Mouse (Mus musculus): ENCODE results near the gene Fgfr2. TPM values are rescaled to one million over a fixed set of nuclear protein-coding genes. Genes with fewer than 3 reads are reported as not detected.

The Fgfr2 gene
- polyA plus RNA-seq, 1 experiment = 114 TPM

DNA sequence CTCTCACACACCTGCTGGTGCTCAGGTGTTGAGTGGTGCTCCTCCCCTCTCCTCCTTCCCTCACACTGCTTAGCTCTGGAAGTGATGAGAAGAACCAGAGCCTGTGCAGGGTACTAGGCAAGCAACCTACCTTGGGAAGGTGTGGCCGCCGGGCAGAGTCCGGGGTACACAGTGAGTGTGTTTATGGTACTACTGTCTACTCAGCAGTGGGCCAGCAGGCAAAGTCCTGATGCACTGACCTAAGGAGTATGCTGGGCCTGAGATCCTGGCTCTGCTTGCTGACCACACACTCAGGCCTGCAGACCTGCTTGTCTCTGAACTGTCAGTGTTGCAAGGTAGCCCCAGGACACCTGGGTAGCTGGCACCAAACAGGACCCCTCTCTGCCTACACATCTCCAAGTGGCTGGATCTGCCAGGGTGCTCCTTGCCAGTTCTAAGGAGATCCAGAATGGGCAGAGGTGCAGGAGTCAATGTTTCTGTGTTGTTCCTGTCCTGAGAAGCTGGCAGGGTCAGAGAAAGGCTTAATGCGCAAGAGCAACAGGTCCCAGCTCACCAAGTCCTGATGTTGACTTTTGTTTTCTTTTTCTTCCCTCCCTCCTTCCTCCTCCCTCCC is 2488.8 kb downstream of the Fgfr2 start:
- TF ChIP-seq CTCF (IDR thresholded peaks at IDR 0.05; ENCODE audit: insufficient read depth, low read length) = no peak
- TF ChIP-seq POLR2A (IDR thresholded peaks at IDR 0.05; ENCODE audit: borderline replicate concordance, extremely low read depth, low read depth, low read length) = no peak
- DNase-seq = no peak
- 87% methylated on average over 4 of the region's 4 CpGs for WGBS
- Histone ChIP-seq H3K4me1 (ENCODE audit: control insufficient read depth, insufficient read depth, low read length) (peaks cover 2% of the 10 kb centered on the region), H3K4me3 (replicated peaks; ENCODE audit: extremely low read depth, low read depth, low read length) (no peak overlapping the region)

DNA sequence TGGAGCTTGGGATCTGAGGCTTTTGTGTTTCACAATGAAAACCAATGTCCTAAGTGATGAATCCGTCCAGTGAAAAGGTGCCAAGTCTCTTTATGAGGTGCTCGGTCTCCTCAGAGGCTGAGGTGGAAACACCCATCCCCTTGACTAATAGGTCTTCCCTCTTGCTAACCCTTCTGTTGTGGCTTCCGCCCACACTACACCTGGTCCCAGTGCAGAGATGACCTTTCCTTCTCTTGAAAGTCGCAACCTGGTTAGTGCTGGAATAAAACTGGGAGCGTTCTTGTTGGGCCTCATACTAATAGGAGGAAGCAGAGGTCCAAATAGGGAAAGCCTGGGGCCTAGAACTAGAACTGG is 2490.8 kb downstream of the Fgfr2 start:
- TF ChIP-seq CTCF (IDR thresholded peaks at IDR 0.05; ENCODE audit: insufficient read depth, low read length) (no peak), POLR2A (IDR thresholded peaks at IDR 0.05; ENCODE audit: borderline replicate concordance, extremely low read depth, low read depth, low read length) (no peak)
- 91% methylated on average over 5 of the region's 5 CpGs for WGBS
- Histone ChIP-seq H3K4me1 (ENCODE audit: control insufficient read depth, insufficient read depth, low read length) (peaks cover 2% of the 10 kb centered on the region), H3K4me3 (replicated peaks; ENCODE audit: extremely low read depth, low read depth, low read length) (no peak overlapping the region)
- no peak for DNase-seq

DNA sequence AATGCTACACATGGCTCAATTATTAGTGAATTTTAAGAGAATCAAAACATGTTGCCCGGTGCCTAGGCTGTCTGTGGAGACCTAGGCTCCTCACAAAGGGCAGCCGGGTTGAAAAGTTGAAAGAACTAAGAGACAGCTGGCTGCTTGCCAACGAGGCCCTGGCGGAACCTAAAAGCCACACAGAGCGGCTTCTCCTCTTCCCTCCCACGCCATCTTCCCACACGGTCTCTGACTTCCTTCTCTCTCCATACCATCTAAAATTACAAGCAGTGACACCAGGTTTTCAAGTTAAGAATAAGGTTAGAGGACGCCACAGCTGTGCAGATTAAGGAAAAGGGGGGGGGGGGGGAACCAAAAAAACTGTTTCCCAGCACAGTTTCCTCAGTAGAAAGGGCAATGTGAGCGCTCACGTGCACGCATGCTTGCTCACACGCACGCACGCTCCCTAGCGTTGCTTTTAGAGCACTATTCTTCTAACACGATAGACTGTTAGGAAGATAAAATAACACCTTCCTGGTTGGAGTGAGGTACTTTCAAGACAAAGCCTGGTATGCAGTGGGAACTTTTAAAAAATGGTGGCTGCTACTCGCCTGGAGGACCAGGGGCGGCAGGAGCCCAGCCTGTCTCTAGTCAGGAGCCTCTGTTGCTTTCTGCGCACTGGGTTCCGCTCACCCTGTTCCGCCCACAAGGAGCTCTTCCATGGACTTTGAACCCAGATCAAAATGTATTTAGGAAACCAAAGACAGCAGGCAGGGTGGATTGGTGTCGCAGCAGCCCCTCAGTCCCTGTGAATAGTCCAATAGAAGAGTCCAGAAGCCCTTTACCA is 2491.4 kb downstream of the Fgfr2 start:
- no peak overlapping the region for H3K4me3 ChIP-seq (replicated peaks; ENCODE audit: extremely low read depth, low read depth, low read length)
- no peak for DNase-seq
- H3K4me1 ChIP-seq (ENCODE audit: control insufficient read depth, insufficient read depth, low read length) = peaks cover 2% of the 10 kb centered on the region
- 50% methylated on average over 22 of the region's 22 CpGs for WGBS
- no peak for TF ChIP-seq POLR2A (IDR thresholded peaks at IDR 0.05; ENCODE audit: borderline replicate concordance, extremely low read depth, low read depth, low read length)
- TF ChIP-seq CTCF (IDR thresholded peaks at IDR 0.05; ENCODE audit: insufficient read depth, low read length) = peak; percentile 18; the same call in 1 of the 2 replicates

DNA sequence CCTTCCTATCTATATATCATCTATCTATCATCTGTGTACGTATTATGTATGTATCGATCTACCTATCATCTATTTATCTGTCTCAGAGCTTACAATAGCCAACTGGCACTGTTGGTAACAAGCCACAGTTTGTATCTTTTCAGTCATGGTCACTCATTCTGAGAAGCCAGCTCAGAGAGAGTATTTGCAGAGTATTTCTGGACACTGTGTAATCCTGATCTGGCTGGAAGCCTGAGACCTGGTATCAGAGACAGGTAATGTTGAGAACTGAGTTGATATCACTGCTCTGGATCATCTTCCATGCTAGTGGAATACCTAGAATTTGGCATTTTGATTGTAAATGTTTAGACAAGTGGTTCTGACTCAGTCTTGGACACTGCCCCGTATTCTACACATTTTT is 2492.2 kb downstream of the Fgfr2 start:
- TF ChIP-seq POLR2A (IDR thresholded peaks at IDR 0.05; ENCODE audit: borderline replicate concordance, extremely low read depth, low read depth, low read length) = no peak
- TF ChIP-seq CTCF (IDR thresholded peaks at IDR 0.05; ENCODE audit: insufficient read depth, low read length) = no peak
- H3K4me3 ChIP-seq (replicated peaks; ENCODE audit: extremely low read depth, low read depth, low read length) = no peak overlapping the region
- 93% methylated on average over 3 of the region's 3 CpGs for WGBS
- no peak for DNase-seq
- peaks cover 2% of the 10 kb centered on the region for H3K4me1 ChIP-seq (ENCODE audit: control insufficient read depth, insufficient read depth, low read length)

DNA sequence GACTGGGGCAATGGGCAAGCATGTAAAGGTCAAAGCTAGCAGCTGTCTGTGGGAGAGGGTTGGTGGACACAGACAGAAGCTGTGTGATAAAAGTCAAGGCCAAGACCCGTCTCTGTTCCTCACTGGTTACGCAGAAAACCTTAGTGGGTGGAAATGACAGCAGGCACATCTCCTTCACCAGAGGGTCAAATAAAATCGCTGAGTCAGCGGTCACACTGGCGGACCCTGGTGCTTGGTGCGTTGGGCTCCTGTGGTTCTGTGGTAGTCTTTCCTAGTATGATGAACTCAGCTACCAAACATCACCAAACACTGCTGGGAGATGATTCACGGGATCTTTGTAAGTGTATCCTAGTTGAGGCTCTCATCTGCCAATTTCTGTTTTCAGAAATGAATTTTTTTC is 2493.2 kb downstream of the Fgfr2 start:
- no peak overlapping the region for H3K4me3 ChIP-seq (replicated peaks; ENCODE audit: extremely low read depth, low read depth, low read length)
- DNase-seq = no peak
- 92% methylated on average over 7 of the region's 7 CpGs for WGBS
- no peak for TF ChIP-seq POLR2A (IDR thresholded peaks at IDR 0.05; ENCODE audit: borderline replicate concordance, extremely low read depth, low read depth, low read length)
- no peaks in the 10 kb centered on the region; the same call in 1 of the 2 replicates for H3K4me1 ChIP-seq (ENCODE audit: control insufficient read depth, insufficient read depth, low read length)

DNA sequence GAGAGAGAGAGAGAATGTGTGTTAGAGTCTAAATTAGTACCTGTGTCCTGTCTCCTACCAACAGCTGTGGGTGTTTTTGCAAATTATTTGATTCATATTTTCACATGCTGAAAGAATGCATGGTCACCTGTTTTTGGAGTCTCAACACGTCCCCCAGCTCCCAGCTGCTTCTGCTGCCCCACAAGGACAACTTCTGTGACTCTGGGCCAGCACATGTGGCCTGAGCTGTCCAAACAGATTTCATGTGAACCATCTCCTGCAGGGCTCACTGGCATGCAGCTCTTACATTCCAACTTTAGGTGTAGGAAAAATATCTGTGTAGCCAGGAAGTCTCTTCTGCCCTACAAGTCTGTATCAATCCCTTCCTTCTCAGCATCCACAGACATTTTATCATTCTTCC is 2494.5 kb downstream of the Fgfr2 start:
- TF ChIP-seq CTCF (IDR thresholded peaks at IDR 0.05; ENCODE audit: insufficient read depth, low read length) (no peak), POLR2A (IDR thresholded peaks at IDR 0.05; ENCODE audit: borderline replicate concordance, extremely low read depth, low read depth, low read length) (no peak)
- H3K4me3 ChIP-seq (replicated peaks; ENCODE audit: extremely low read depth, low read depth, low read length) = no peak overlapping the region
- no peak for DNase-seq
- H3K4me1 ChIP-seq (ENCODE audit: control insufficient read depth, insufficient read depth, low read length) = no peaks in the 10 kb centered on the region
- 42% methylated on average over 1 of the region's 1 CpGs for WGBS

DNA sequence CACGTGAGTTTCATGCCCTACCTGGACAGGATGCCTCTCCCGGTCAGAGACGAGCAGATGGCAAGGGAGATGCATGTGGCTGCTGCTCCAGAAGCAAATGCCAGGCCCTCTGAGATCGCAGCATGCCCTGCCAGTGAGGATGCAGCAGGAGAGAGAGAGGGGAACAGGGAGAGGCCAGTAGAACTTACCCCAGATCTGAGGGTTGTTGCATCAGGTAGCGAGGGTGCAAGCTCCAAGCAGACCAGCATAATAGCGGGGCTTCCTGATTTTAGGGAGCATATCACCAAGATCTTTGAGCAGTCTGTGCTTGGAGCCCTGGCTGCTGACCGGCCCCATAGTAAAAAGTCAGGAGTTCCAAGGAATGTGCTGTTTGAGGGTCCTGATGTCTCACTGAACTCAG is 2497.8 kb downstream of the Fgfr2 start:
- no peak for DNase-seq
- Histone ChIP-seq H3K4me3 (replicated peaks; ENCODE audit: extremely low read depth, low read depth, low read length) (no peak overlapping the region), H3K4me1 (ENCODE audit: control insufficient read depth, insufficient read depth, low read length) (no peaks in the 10 kb centered on the region)
- WGBS = 85% methylated on average over 7 of the region's 7 CpGs
- TF ChIP-seq CTCF (IDR thresholded peaks at IDR 0.05; ENCODE audit: insufficient read depth, low read length) = no peak
- TF ChIP-seq POLR2A (IDR thresholded peaks at IDR 0.05; ENCODE audit: borderline replicate concordance, extremely low read depth, low read depth, low read length) = no peak

DNA sequence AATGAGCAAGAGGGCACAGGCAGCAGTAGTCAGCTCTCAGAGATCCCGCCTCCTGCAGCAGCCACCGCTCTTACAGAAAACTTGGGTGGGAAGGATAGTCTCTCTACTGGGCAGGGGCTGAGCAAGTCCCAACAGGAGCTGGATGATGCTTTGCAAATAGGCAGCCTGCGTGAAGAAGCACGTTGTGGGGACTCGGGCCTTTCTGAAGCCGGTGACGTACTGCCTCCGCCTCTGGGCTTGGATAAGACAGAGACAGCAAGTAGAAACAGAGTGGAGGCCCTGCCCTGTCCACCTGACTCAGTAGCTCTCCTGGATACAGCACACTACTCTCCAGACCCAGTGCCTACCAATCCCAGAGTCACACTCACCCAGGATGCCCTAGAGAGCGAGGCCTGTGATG is 2498.9 kb downstream of the Fgfr2 start:
- 94% methylated on average over 9 of the region's 9 CpGs for WGBS
- H3K4me3 ChIP-seq (replicated peaks; ENCODE audit: extremely low read depth, low read depth, low read length) = no peak overlapping the region
- no peak for DNase-seq
- TF ChIP-seq CTCF (IDR thresholded peaks at IDR 0.05; ENCODE audit: insufficient read depth, low read length) (no peak), POLR2A (IDR thresholded peaks at IDR 0.05; ENCODE audit: borderline replicate concordance, extremely low read depth, low read depth, low read length) (no peak)
- H3K4me1 ChIP-seq (ENCODE audit: control insufficient read depth, insufficient read depth, low read length) = no peaks in the 10 kb centered on the region

DNA sequence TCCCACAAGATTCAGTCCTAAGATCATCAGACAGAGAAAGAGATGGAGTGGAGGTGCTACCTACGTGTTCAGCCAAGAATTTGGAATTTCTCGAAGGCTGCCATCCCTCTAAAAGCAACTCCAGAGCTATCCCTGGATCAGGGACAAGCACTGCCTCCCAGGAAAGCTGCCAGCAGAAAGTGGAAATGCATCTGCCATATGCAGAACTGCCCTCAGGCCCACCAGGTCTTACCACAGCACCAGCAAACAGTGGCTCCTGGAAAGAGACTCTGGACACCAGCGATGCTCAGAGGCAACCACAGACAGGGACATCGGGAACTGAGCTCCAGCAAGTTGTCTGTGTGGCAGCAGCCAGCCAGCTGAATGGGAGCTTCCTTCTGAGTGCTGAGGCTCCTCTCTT is 2500.8 kb downstream of the Fgfr2 start:
- 87% methylated on average over 4 of the region's 4 CpGs for WGBS
- TF ChIP-seq CTCF (IDR thresholded peaks at IDR 0.05; ENCODE audit: insufficient read depth, low read length) = no peak
- TF ChIP-seq POLR2A (IDR thresholded peaks at IDR 0.05; ENCODE audit: borderline replicate concordance, extremely low read depth, low read depth, low read length) = no peak
- no peak for DNase-seq
- Histone ChIP-seq H3K4me1 (ENCODE audit: control insufficient read depth, insufficient read depth, low read length) (no peaks in the 10 kb centered on the region), H3K4me3 (replicated peaks; ENCODE audit: extremely low read depth, low read depth, low read length) (no peak overlapping the region)

DNA sequence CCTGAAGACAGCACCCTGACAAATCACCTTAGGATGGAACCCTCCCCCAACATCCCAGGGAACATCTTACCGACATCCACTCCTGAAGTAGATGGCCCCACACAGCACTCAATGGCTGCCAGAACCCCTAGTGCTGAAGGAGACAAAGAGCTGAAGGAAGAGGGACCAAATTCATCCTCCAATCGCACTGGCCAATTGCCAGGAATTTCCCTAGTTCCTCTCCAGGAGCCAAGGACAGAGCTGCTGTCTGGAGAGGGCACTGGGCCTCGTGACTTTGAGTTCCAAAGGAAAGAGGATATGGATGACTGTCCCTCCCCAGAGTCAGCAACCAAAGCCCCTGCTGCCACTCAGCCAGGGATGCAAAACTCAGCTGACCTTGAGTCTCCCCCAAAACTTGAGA is 2501.2 kb downstream of the Fgfr2 start:
- 43% methylated on average over 3 of the region's 3 CpGs for WGBS
- Histone ChIP-seq H3K4me3 (replicated peaks; ENCODE audit: extremely low read depth, low read depth, low read length) (no peak overlapping the region), H3K4me1 (ENCODE audit: control insufficient read depth, insufficient read depth, low read length) (no peaks in the 10 kb centered on the region)
- TF ChIP-seq CTCF (IDR thresholded peaks at IDR 0.05; ENCODE audit: insufficient read depth, low read length) (no peak), POLR2A (IDR thresholded peaks at IDR 0.05; ENCODE audit: borderline replicate concordance, extremely low read depth, low read depth, low read length) (no peak)
- no peak for DNase-seq
